Mouse (Mus musculus) liver (tissue): ENCODE measurements at regions not wholly inside any gene's neighbourhood (a gene's known extent, or its start where the extent isn't known, plus 50 kb on each side); places are given as distances from the start of the nearest gene placed in this dataset.
A peak's percentile ranks its signal among the peaks of the same experiment; 100 is the strongest.

Source experiments
- DNase-seq: peaks from one replicate; pipeline ENCODE4 v3.0.0-alpha.2; 2020; ENCODE audit warnings: mixed read lengths

DNA sequence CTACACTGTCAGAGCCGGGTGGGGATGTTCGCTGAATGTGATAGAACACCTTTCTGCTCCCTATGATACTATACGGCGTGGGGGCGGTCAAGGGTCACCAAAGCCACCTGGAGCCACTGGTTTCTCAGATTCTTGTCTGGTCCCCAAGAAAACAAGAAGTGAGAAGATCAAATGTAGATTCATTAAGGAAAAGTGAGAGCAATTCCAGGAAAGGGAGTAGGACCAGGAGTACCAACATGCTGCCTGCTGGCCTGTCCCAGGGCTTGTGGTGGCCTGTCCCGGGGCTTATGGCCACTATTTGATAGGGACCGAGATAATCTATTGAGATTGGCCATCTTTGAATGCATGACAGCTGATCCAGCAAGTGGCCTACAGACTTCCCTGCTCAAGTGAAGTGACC lies 58.8 kb upstream of the Fut8 start:
- no peak for DNase-seq

DNA sequence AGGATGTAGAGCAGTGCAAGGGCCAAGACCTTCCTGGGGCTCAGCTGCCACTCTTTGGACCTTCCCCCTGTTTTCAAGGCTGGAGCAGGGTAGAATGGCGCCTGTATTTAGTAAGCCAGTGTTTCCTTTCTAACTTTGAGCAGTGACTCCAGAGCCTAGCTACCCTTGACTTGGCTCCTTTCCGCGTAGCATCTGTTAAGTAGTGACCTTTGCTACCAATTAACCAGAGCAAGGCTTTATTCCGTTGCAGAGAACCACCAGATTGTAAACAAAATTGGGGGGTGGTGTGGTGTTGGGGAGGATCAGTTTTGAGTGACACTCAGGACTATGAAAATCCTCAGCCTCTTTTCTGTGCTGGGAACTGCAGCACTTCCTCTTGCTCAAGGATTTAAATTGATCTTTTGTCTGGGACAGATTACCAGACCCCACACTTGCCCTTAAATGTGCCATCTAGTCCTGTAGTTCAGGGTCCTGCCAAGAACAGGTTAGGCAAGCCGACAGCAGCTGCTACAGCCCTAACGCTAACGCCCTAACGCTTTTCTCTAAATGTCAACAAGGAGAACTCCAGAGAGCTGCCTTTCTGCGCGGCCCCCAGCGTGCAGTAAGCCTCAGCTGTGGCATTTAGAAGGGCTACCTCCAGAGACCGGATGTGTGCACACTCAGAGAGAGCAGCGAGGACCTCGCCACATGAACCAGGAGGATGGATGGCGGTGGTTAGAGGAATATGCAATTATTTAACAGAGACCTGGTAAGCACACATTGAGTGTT lies 59.9 kb upstream of the Fut8 start:
- peak; percentile 22 for DNase-seq

DNA sequence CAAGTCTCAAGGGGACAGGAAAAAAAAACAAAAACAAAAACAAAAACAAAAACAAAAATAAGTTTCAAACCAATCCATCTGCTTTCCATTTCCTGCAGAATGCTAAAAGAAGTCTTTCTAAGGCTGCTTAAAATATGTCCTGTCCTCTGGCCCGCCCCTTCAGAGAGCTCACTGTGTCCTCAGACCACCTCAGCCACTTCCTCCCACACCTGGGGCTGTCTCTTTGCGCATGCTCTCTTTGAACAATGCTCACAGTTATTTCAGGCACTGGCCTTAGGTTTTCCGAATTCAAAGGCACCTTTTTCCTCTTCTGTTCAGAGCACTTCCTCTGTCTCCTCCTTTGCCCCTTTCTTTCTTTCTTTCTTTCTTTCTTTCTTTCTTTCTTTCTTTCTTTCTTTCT lies 60.6 kb upstream of the Fut8 start:
- DNase-seq = no peak

DNA sequence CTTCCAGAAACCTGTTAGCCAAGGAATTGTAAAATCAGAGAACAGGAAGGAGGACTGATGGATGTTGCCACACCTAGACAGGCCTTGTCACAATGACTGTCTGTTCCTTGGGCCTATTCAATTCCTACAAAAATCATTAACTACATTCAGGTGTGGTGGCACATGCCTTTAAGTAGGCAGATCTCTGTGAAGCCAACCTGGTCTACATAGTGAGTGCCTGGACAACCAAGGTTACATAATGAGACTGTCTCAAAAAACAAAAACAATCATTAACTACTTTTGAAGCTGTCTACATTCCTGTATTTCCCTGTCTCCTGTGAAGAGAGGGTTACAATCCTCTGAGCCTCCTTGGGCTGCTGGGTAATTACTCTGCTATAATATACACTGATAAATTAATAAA lies 63.9 kb upstream of the Fut8 start:
- DNase-seq = no peak

DNA sequence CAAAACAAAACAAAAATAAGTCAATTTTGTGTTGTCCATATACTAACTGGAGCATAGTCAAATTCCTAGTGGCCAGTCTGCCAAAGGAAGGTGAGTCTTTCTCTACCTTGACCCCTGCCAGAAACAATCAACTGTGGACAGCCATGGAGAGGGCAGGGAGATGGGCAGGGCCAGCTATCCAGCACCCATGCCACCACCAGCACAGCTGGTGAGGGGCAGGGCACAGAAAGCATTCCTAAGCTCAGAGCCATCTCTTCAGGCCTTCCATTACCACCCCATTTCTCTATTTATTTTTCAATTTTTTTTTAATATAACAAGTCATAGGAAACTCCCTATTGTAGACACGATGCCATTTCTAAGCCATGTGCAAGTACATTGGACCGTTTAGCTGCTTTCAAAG lies 65.4 kb upstream of the Fut8 start:
- no peak for DNase-seq

DNA sequence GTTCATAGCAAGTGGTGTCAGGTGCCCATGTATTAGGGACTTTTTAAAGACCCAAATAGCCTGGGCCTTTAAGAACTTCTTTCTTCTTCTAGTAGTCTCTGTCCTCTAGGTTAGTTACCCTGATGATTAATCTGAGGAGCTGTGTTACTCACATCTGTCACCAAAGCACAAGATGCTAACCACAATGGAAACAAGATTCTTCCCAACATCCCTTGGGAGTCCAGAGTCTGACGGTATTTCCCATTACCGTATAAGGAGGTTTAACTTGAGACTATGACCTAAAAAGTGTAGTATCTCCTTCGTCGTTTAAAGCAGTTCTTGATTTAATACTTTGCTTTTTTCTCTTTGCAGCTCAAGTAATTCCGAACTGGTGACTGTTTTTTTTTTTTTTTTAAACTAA lies 67.7 kb upstream of the Fut8 start:
- no peak for DNase-seq

DNA sequence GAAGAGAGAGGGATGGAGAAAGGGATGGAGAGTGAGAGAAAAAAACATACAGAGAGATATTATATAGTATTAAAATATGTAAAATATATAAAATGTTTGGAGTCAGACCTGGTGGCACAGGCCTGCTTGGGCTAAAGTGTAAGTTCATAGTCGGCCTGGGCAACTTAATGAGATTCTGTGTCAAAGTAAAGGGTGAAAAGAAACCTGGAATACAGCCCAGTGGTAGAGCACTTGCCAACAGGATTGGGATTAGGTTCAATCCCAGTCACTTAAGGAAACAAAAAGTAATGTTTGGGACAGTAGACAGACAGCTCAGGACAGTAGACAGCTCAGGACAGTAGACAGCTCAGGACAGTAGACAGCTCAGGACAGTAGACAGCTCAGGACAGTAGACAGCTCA lies 69.6 kb upstream of the Fut8 start:
- DNase-seq = no peak

DNA sequence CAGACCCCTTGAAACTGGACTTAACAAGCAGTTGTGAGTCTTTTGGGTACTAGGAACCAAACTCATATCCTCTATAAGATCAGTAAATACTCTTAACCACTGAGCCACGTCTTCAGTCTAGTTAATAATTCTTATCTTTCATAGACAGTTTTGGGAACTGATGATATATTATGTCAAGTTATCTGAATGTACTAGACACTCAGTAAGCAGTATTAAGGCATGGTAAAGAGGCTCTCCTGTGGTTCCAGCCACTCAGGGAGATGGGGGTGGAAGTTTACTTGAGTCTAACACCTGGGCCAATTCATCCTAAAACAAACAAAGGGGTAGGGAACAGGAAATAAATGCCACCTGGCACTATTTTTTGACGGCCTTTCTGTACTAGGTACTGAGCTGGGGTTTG lies 81.2 kb upstream of the Fut8 start:
- no peak for DNase-seq

DNA sequence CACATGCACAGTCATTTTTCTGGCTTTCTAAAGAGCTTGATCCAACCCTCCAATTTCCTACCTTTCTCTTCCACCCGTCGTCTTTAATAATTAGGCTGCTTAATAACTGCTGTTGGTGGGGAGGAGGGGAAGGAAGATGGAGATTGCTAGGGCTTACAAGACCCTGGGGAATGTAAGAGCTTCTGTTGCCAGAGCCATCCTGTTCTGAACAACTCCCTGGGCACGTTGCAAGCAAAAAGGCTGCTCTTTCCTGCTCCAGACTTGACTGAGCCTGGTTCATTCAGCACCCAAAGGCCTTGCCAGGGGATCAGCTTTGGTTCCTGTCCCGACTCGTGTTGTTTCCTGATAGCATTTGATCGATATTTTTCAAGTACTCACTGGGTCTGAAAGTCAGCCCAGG lies 82.3 kb upstream of the Fut8 start:
- DNase-seq = no peak

DNA sequence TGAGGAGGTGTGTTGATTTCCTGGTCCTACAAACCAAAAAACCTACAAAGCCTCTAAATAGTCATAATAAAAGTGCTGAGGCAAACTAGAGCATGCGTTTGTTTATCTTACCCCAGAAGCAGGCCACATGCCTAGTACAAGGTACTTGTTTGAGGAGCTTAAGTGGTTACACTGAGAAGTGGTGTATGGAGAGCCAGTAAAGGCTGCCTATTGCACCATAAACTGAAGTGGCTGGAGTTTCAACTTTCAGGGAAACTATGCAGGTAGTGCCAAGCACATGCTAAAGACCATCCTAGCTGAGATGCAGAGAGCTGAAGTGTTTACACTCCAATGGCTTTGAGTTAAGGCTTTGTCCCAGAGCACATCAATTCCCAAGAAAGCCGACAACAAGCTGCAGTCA lies 86.5 kb upstream of the Fut8 start:
- no peak for DNase-seq

DNA sequence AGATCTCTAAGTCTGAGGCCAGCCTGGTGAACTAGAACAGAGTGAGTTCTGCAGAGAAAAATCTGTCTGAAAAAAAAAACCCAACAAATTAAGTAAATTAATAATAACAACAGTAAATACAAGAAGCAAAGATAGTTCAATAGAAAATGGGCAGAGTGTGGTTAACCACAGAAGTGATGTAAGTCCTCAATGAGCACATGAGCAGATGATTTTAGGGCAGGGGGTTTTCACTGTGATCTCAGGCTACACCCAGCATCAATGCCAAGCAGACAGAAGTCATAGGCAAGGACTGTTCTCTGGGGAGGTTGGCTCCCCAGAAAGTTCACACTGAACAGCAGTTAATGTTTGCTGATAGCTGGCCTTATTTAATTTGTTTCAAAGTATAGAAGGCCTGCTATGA lies 88.1 kb upstream of the Fut8 start:
- DNase-seq = no peak

DNA sequence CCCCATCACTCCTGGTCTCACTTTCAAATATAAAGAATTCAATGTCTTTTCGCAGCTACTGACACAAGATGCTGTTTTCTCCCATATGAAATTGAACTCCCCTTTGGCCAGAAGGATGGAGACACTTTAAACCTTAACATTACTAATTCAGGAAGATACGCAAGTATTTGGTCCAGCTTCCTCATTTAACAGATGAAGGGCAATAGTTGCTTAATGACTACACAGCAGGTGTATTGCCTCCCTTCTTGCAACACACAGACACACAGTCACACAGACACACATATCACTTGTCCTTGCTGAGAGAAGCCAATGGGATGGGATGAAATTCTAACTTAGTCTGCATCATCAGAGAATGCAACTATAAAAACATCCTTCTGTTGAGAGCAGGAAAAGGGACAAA lies 89.8 kb upstream of the Fut8 start:
- no peak for DNase-seq

DNA sequence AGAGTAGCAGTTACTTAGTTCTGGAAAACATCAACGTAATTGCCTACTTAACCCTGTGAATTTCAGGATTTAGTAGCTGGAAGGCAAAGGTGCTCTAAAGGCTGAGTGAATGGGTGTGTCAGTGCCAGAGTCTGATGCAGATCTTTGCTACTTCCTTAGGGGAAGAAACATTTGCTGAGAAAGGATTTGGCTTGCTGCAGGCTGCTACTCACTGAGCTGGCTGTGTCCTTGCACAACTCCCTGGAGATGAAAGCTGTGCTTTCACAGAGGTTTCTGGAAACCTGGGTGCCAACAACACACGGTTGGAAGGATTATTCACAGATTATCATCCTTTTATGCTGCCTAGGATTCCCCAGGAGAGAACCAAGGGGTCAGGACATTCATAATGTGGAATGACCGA lies 94.0 kb upstream of the Fut8 start:
- no peak for DNase-seq

DNA sequence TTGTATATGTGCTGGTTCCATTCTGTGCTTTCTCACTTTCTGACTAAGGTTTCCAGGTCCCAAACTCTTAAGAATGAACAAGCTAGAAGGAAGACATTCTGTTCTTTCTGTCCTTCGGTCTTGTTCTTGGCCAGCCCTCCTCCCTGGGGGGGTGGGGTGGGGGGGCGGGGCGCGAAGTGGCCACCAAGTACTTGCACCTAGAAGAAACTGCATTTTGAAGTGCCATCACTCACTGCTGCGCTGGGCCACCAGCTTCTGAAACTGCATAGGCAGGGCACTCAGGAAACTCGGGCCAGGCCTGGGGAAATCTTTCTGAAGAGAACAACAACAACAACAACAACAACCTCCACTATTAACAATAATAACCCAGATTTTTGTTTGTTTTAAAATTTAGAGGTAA lies 94.4 kb upstream of the Fut8 start:
- DNase-seq = no peak

DNA sequence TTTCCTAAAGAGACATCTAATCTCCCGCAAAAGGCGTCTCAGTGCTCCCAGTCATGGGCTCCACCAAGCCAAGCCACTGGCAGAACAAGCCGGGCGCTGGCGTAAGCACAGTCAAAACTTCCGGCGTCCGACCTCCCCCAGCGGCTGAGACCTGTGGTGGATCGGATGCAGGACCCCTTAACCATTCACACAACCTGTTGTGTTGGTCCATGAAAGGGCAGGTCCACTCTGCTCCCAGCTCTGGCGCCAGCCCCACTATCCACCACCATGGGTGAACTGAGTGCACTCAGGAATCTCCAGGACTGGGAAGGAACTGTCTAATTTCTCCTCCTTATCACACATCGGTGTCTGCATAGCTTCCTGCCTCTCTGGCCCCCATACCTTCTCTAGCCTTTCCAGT lies 94.8 kb upstream of the Fut8 start:
- DNase-seq = no peak

DNA sequence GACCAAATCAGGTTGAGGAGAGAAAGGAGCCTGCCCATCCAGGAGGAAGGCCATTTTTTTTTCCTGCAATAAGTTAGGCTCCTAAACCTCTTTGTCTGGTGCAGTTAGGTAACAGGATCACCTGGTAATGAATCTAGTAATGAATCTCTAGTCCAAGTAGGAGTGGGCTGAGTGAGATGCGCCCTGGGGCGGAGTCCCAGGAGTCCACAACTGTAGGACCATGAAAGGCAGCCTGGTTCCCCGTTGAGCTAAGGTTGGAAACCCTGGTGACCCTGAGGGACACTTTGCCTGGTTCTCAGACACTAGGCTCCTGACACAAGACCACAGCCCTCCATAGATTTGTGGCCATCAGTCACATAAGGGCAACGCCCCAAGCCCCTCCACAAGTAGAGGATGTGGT lies 95.7 kb upstream of the Fut8 start:
- DNase-seq = no peak

DNA sequence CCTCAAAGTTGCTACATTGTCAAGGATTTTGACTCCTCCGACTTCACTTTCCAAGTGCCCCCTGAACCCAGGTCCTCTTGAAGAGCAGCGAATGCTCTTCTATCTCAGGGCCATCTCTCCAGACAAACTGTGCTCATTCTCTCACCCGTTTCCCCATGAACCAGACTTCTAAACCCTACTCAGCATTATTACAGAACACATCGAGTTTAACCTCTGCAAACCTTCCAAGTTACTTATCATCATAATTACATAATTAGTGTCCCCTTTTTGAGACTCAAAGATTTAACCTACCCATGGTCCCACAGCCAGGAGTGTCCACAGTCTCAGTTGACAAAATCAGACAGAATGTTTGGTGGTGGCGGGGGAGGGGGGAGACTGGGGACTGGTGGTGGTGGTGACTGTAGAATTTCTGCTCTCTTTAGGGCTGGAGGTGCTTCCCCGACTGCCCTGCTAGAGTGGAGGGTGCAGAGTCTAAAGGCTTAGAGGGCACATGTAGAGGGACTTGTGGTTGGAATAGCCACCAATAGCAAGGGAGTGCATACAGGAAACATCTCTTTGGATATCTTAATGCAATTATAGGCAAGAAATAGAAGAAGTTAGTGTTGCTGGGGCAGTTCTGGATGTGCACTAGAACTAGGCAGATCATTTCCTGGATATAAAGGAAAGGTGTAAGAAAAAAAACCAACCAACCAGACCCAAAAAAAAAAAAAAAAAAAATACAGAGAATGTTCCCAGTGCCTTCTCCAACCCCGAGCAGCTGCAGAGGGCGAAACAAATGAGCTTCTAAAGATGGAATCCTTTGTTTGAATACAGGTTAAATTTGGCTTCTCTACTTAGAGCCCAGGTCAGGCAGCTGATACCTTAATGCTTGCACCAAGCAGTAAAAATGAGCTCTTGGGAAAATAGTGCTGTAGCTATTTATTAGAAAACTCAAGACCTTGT lies 96.4 kb upstream of the Fut8 start:
- no peak for DNase-seq

DNA sequence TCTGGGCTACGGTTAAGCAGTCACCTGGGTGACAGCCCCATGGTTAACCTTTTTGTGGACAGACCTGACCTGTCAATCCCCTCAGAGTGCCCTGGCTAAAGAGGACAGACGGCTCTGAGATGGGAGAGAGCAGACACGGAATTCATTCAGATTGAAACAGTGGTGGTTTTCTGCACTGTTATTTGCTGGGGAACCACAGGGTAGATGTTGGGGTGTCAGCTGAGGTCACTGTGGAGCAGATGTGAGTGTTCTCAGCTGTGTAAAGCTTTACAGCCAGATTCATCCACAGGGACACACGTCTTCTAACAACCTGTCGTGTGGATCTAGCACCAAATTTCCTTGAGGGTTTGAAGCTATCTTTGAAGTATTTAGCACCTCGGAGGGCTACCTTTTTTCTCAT lies 97.3 kb upstream of the Fut8 start:
- DNase-seq = no peak

DNA sequence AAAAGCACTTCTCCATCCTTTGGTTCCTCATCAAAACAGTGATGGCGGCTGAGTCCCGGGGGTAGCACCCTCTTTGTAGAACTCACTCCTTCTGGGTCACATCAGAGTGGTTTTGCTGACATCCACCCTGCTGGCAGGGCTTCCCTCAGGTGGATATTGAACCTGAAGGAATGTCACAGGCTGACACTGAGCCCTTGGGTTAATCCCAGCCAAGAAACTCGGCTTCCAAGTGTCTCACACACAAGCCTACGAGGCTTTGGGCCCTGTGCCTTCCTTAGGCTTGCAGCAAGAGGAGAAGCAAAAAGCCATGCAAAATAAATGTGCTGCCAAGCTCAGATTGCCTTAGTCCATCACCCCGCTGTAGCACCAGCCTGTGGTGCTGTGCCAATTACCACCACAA lies 97.8 kb upstream of the Fut8 start:
- no peak for DNase-seq

DNA sequence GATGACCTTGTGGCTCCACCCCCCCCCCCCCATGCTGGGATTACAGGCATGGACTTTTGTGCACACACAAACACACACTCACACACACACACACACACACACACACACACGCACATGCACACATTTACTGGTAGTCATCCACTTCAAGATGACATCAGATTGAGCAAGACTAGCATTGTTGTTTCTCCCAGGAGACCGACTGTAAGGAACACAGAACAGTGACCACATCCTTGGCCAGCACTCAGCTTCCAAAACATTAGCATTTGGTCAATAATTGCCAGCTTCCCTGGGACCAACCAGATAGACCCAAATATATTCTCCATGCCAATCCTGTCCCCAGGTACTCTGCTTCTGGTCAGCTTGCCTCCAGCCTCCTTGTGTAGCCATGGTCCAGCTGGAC lies 98.2 kb upstream of the Fut8 start:
- DNase-seq = no peak

DNA sequence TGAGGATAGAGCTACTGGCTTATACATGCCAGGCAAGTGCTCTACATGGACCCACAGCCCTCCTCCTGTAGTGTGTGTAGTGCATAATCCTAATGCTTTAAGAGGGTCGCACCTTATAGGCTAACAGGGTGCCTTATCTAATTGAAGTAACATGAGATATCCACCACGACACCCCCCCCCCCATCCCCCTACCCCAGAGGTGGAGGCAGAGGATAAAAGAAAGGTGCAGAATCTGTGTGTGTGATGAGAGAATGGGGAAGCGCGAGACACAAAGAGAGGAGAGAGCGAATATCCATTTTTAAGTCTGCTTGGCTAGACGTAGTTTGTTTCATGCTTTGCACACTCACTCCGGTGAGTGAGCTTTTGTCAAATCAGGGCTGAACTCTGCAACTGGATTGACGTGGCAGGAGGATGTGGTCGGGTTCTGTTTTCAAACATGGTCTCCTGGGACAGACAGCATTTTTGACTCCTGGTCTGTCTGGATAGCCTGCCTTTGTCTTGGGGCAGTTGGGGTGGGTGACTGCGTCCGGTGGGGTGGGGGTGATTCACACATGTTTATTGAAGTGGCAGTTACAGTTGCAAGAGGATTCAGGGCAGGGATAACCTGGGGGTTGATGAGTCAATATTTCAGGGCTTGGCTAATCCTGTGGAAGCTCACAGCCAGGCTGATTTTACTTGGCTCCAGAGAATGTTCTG lies 99.3 kb upstream of the Fut8 start:
- DNase-seq = no peak

DNA sequence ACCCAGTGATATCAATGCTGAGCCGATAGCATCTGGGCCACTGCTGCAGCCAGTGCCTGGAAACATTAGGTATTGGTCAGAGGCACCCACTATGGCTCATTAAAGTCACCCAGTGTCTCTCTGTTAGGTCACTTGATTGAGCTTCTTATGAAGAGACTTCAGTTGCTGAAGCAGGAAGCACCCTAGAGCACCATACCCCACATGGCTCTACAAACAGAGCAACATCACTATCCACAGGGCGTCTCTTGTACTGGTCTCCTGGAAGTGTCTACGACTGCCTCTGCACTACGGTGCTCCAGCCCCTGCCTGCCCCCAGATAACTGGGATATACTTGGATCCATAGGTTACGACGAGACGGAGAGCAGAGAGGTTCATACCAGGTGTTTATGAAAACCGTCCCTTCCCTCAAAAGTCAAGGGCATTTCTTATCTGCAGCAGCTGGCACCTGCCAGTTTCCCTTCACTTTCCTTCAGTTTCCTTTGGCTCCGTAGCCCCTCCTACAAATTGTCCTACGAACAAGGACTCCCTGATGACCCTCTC lies 100.6 kb upstream of the Fut8 start:
- DNase-seq = no peak

DNA sequence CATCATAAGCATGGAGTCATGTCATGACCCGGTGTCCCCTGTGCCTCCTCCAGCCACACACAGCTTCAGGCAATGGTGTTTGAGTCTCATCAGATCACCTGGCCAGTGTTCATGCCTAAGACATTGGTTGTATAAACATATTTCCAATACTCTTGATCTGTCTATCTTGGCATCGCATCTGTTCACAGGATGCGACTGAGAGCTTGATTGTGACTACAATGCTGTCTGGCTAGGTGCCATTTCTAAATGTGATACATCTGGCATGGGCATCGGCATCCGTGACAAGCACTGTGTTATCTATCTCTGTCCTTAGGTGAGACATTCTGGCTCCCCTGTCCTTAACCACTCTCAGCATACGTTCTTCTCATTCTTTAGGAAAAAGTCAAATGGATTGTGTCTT lies 102.3 kb upstream of the Fut8 start:
- DNase-seq = no peak

DNA sequence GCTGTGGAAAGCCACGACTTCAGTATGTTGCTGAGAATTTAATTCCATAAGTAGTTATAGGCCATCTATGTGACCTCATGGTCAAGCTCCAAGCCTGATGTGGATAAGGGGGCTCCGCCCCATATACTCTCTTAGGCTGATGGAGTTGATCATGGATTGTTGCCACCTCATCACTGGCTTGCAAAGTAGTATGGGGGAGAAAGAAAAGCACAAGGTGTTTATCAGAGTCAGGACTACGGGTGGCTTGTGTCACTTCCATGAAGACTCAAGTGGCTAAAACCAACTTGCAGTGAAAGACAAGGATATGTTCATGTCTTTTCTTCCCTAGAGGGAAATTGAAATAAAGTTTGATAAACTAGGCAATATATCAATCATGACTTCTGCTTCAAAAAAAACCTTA lies 102.9 kb upstream of the Fut8 start:
- no peak for DNase-seq
